Mouse (Mus musculus) heart, embryonic 14.5 days (tissue): ENCODE results near the gene Kalrn. TPM values are rescaled to one million over a fixed set of nuclear protein-coding genes. Genes with fewer than 3 reads are reported as not detected.

Source experiments
- ATAC-seq: fragments of 200-750 bp; cut with Nextera tagmentation; 2 replicates; pipeline ENCODE4 v1.8.0; 2017; ENCODE audit warnings: low read depth, moderate TSS enrichment; ENCODE audit not compliant: insufficient number of reproducible peaks, insufficient read depth, low FRiP score
- H3K27ac ChIP-seq, 2 experiments: fragments of 200-500 bp in 1 of 2; fragments of 300-500 bp in 1 of 2; sonication (generic) in 1 of 2; replicated peaks in 1 of 2; 2 replicates each; pipeline ENCODE4 v1.5.1; 2012 to 2014; ENCODE audit warnings: low read depth in 2 of 2, low read length in 2 of 2, control low read depth in 1 of 2, mild to moderate bottlenecking in 1 of 2, mixed read lengths in 1 of 2; ENCODE audit not compliant: control insufficient read depth in 1 of 2, insufficient read depth in 1 of 2
- H3K27me3 ChIP-seq: fragments of 300-500 bp; sonication (generic); 2 replicates; pipeline ENCODE4 v1.6.1; 2014; ENCODE audit warnings: mild to moderate bottlenecking, low read length, control low read depth; ENCODE audit not compliant: control insufficient read depth, insufficient read depth
- H3K36me3 ChIP-seq: fragments of 300-500 bp; sonication (generic); 2 replicates; pipeline ENCODE4 v1.6.1; 2014; ENCODE audit warnings: mild to moderate bottlenecking, control low read depth, low read length, mixed read lengths; ENCODE audit not compliant: control insufficient read depth, insufficient read depth
- H3K4me1 ChIP-seq, 2 experiments: fragments of 200-500 bp in 1 of 2; fragments of 300-500 bp in 1 of 2; sonication (generic) in 1 of 2; 2 replicates each; pipeline ENCODE4 v1.6.1; 2012 to 2014; ENCODE audit warnings: low read length in 2 of 2, control low read depth in 1 of 2, mixed read lengths in 1 of 2; ENCODE audit not compliant: control insufficient read depth in 2 of 2, insufficient read depth in 2 of 2
- H3K4me2 ChIP-seq: fragments of 300-500 bp; sonication (generic); 2 replicates; pipeline ENCODE4 v1.6.1; 2014; ENCODE audit warnings: mild to moderate bottlenecking, low read length
- H3K4me3 ChIP-seq, 2 experiments: fragments of 200-500 bp in 1 of 2; fragments of 300-500 bp in 1 of 2; sonication (generic) in 1 of 2; 2 replicates each; pipeline ENCODE4 v1.5.1; 2012 to 2014; ENCODE audit warnings: low read length in 2 of 2, mild to moderate bottlenecking in 2 of 2, control low read depth in 1 of 2, low read depth in 1 of 2, moderate library complexity in 1 of 2; ENCODE audit not compliant: control insufficient read depth in 1 of 2, insufficient read depth in 1 of 2
- H3K9ac ChIP-seq: fragments of 300-500 bp; sonication (generic); 2 replicates; pipeline ENCODE4 v1.6.1; 2014; ENCODE audit warnings: mild to moderate bottlenecking, low read length
- H3K9me3 ChIP-seq: fragments of 300-500 bp; sonication (generic); 2 replicates; pipeline ENCODE4 v1.6.1; 2016; ENCODE audit warnings: low read length, control low read depth; ENCODE audit not compliant: control insufficient read depth
- WGBS: fragments of 180-500 bp; shearing (Covaris S2); extraction: QIAGEN DNeasy Blood & Tissue Kit; methylation state at CpG from one replicate; pipeline ENCODE4 v1.1.7; 2014; 5-methylcytosine and 5-hydroxymethylcytosine counted together
- polyA plus RNA-seq: library from polyadenylated mRNA; unstranded; fragments of >200 nt; fragmentation: Nextera tagmentation; extraction: Ambion mirVana; gene quantifications from 2 replicates; pipeline ENCODE4 v1.2.1, GENCODE M21; 2014

Gene Kalrn
- polyA plus RNA-seq, 1 experiment from 2014 or later = 33.4 TPM

- Histone ChIP-seq H3K9ac (peak overlapping the region; percentile 45), H3K9me3 (no peaks in the 10 kb centered on the region)
- 36% methylated on average over 12 of the region's 12 CpGs for whole genome bisulfite sequencing
Observed at GRCm38 (mm10) chr16:33938311-33939132, 634.8 kb downstream of the Kalrn start.

DNA sequence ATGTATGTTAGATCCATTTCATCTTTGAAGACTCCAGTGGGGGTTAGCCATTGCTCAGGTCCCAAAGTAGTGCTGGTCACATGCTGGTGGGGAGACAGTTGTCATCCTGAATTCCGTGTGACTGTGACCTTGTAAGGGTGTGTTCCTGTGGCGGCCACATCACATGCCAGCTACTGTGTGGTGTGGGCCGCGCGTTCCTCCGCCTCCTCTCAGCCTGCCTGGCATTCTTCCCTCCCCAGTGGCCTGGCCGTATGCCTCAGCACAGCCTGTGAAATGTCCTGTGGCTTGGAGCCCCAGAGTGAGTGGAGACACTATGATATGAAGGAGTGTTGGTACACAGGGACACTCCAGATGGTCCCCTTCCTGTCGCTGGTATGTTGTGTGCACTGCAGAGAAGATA is 635.8 kb downstream of the Kalrn start:
- 32% methylated on average over 8 of the region's 8 CpGs for WGBS
- Histone ChIP-seq H3K9me3 (no peaks in the 10 kb centered on the region), H3K36me3 (peaks cover 7% of the 10 kb centered on the region; the same call in 1 of the 2 replicates), H3K4me3 (no peak overlapping the region), H3K27me3 (no peaks in the 10 kb centered on the region), H3K4me1 (peaks cover 74 to 83% of the 10 kb centered on the region in 2 experiments), H3K27ac (peak overlapping the region; percentile 77 to 92), H3K9ac (no peak overlapping the region), H3K4me2 (no peak overlapping the region)
- peak; percentile 78 for ATAC-seq

More at GRCm38 (mm10) chr16:33938311-33939132, 634.8 kb downstream of the Kalrn start:
- no peak overlapping the region for H3K4me2 ChIP-seq
- H3K36me3 ChIP-seq = 0 out of 2 replicates have a peak, but pooled peaks cover 2% of the 10 kb centered on the region
- H3K4me3 ChIP-seq = no peak overlapping the region
- peak overlapping the region; percentile 77 to 92 for H3K27ac ChIP-seq
- no peaks in the 10 kb centered on the region for H3K27me3 ChIP-seq
- peaks cover 72 to 85% of the 10 kb centered on the region in 2 experiments for H3K4me1 ChIP-seq
- no peak for ATAC-seq

DNA sequence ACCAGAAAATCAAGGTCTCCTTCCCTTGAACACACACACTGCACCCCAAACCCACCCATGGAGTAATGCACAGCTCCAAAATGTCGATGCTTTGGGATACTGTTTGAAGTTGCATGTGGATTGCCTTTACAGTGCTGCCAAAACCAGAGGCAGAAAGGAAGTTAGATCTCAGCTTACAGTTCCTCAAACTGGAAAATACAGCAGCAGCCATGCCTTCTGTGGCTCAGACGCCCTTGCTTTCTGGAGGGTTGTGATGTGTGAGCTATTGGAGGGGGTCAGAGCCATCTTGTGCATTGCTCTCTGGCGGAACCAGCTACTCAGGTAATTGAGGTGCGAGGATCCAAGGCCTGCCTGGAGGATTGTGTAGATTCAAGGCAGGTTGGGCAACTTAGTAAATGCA is 636.4 kb downstream of the Kalrn start:
- Histone ChIP-seq H3K9ac (no peak overlapping the region; the same call in 1 of the 2 replicates), H3K27ac (peak overlapping the region; percentile 77 to 92), H3K27me3 (no peaks in the 10 kb centered on the region), H3K4me3 (no peak overlapping the region), H3K9me3 (no peaks in the 10 kb centered on the region), H3K36me3 (peaks cover 9% of the 10 kb centered on the region; the same call in 1 of the 2 replicates), H3K4me1 (peaks cover 71 to 83% of the 10 kb centered on the region in 2 experiments), H3K4me2 (no peak overlapping the region)
- 84% methylated on average over 4 of the region's 4 CpGs for WGBS
- ATAC-seq = no peak

- Histone ChIP-seq H3K9me3 (no peaks in the 10 kb centered on the region), H3K4me3 (no peak overlapping the region), H3K4me2 (no peak overlapping the region), H3K36me3 (peaks cover 12% of the 10 kb centered on the region; the same call in 1 of the 2 replicates), H3K27ac (no peak overlapping the region), H3K9ac (no peak overlapping the region), H3K27me3 (no peaks in the 10 kb centered on the region), H3K4me1 (peaks cover 61 to 81% of the 10 kb centered on the region in 2 experiments)
- no peak for ATAC-seq
- WGBS = 95% methylated on average over 6 of the region's 6 CpGs
Observed at GRCm38 (mm10) chr16:33935407-33935785, 637.9 kb downstream of the Kalrn start.

DNA sequence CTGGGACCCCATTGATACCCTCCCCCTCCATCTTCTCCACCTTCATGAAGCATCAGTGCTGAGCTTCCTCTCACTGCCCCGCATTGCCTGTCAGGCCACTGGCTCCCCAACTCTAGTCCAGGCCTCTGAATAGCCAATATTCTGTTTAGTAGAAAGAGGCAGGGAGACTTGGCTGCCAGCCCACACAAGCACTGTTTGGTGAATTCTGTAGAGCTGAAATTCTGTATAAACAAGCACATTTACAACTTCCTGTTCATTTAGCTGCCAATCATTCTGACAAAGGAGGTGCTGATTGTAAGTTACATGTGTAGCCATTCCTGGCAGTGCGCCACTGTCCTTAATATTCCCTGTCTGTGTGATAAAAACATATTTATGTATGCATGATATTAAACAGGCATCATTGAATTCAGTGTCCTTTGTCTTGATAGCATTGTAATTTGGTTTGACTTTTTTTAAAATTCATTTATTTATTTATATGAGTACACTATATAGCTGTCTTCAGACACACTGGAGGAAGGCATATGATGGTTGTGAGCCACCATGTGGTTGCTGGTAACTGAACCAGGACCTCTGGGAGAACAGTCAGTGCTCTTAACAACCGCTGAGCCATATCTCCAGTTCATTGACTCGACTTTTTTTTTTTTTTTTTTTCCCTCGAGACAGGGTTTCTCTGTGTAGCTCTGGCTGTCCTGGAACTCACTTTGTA is 638.5 kb downstream of the Kalrn start:
- ATAC-seq = no peak
- WGBS = 33% methylated on average over 5 of the region's 5 CpGs
- Histone ChIP-seq H3K27me3 (no peaks in the 10 kb centered on the region), H3K36me3 (peaks cover 16% of the 10 kb centered on the region; the same call in 1 of the 2 replicates), H3K27ac (peak overlapping the region; percentile 65 to 79), H3K4me3 (no peak overlapping the region), H3K4me1 (peaks cover 58 to 79% of the 10 kb centered on the region in 2 experiments), H3K4me2 (no peak overlapping the region), H3K9ac (peak overlapping the region; percentile 53), H3K9me3 (no peaks in the 10 kb centered on the region)

GRCm38 (mm10) chr16:33933411-33933810 is 639.9 kb downstream of the Kalrn start:
- Histone ChIP-seq H3K27me3 (no peaks in the 10 kb centered on the region), H3K4me3 (no peak overlapping the region), H3K4me2 (no peak overlapping the region), H3K9me3 (no peaks in the 10 kb centered on the region), H3K4me1 (peaks cover 59 to 79% of the 10 kb centered on the region in 2 experiments), H3K36me3 (peaks cover 16% of the 10 kb centered on the region; the same call in 1 of the 2 replicates), H3K27ac (peak overlapping the region in 1 of 2 experiments; percentile 37; a peak in 1 of 4 replicates), H3K9ac (no peak overlapping the region)
- ATAC-seq = no peak
- WGBS = 90% methylated on average over 11 of the region's 11 CpGs

GRCm38 (mm10) chr16:33932126-33932525 is 641.2 kb downstream of the Kalrn start:
- WGBS = 30% methylated on average over 5 of the region's 5 CpGs
- Histone ChIP-seq H3K9me3 (no peaks in the 10 kb centered on the region), H3K4me3 (no peak overlapping the region), H3K4me1 (peaks cover 55 to 78% of the 10 kb centered on the region in 2 experiments), H3K4me2 (no peak overlapping the region), H3K27ac (peak overlapping the region; percentile 25 to 53), H3K27me3 (no peaks in the 10 kb centered on the region), H3K9ac (peak overlapping the region; percentile 34; the same call in 1 of the 2 replicates), H3K36me3 (peaks cover 16% of the 10 kb centered on the region; the same call in 1 of the 2 replicates)
- ATAC-seq = no peak
